Mouse (Mus musculus) layer of hippocampus, adult 18-20 months (tissue): Measurements from ENCODE around the gene Gsta1. TPM values are rescaled to one million over a fixed set of nuclear protein-coding genes. Genes with fewer than 3 reads are reported as not detected.
A peak's percentile ranks its signal among the peaks of the same experiment; 100 is the strongest.
"Not testable (repeated sequence)": the region's sequence is repeated elsewhere in the genome, so short reads cannot be mapped to it uniquely, and the experiment has no call there.

ENCODE experiments used
- DNase-seq, 2 experiments: peaks; one replicate each; pipeline ENCODE4 v3.0.0; 2022; ENCODE audit warnings: low spot score in 2 of 2
- total RNA-seq, 2 experiments: library from RNA; stranded (reverse); gene quantifications; 2 replicates each; pipeline ENCODE4 v1.2.3; 2021

Gene Gsta1
- total RNA-seq, 2 experiments from 2014 or later = not detected

DNA sequence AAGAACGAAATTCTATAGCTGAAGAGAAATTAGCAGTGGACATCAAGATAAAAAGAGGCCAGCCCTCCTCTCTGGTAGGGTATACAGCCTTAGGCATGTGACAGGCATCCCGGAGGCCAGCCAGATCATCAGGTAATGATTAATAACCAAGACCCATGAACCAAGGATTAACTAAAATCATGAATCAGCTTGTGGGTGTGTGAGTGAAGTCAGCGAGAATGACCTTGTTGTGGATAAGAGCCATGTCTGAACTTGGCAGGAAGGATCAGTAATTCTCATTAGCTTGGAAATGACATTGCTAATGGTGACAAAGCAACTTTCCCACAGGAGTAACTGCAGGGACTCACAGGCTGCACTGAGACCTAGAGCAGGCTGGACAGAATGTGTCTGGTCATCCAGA is 798 bp upstream of the Gsta1 start:
- not testable (repeated sequence) for DNase-seq

GRCm38 (mm10) chr9:78233121-78233695 is 2.8 kb downstream of the Gsta1 start:
- not testable (repeated sequence) for DNase-seq

GRCm38 (mm10) chr9:78255683-78256470 is 25.4 kb downstream of the Gsta1 start:
- DNase-seq = not testable (repeated sequence)

- DNase-seq = not testable (repeated sequence)
Measured at GRCm38 (mm10) chr9:78256914-78257313, 26.5 kb downstream of the Gsta1 start, which contains the start of gene Gm3776. Gene Gm3776 (plus strand): TSS chr9:78257129.

DNA sequence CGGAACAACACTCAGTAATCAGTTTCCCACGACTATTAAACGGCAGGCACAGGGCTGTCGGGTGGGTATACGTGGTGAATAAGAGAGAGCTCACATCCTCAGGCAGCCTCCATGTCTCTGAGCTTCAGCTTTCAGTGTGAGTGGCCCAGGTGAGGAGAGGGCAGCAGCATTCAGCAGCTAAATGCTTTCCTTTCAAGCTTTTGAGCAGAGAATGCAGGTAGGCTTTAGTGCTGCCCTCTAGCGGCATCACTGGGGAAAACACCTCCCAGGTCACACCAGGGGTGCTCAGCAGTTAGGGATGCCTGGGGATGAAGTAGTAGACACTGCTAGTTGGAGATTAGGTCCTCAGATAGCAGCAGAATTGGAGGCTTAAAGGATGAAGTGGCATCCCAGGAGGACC is 29.2 kb downstream of the Gsta1 start:
- DNase-seq = peak in 1 of 2 experiments; percentile 37

DNA sequence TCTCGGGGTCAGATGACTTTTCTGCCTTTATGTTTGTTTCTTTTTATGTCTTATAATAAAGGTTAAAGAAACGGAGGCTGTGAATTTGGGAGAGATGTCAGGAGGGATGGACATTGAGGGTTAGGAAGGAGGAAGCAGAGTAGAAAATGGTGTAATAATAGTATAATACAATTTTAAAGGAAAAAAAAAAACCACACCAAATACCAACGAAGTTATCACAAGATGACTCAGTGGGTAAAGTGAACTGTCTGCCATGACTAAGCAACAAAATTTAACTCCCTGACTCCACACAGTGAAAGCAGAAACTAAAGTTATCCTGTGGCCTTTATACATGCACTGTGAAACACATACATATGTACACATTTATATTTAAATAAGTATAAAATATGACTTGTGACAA is 40.5 kb downstream of the Gsta1 start:
- DNase-seq = not testable (repeated sequence)

GRCm38 (mm10) chr9:78282002-78282711 is 51.7 kb downstream of the Gsta1 start:
- not testable (repeated sequence) for DNase-seq

- DNase-seq = not testable (repeated sequence)
Measured at GRCm38 (mm10) chr9:78289063-78289462, 58.6 kb downstream of the Gsta1 start.

GRCm38 (mm10) chr9:78289723-78290122 is 59.3 kb downstream of the Gsta1 start, which contains the start of gene Gm10639:
Gene Gm10639 (plus strand): TSS chr9:78289923.
- not testable (repeated sequence) for DNase-seq

Other genes with a start within 250 kb of the Gsta1 start
- gene Gcm1, start 178.7 kb upstream of the Gsta1 start, total RNA-seq = not detected
- 10 to 100 TPM; 90.3 to 92.2 TPM for gene Fbxo9, start 121.6 kb upstream of the Gsta1 start, total RNA-seq
- gene Ick, start 121.5 kb upstream of the Gsta1 start, total RNA-seq = 10 to 100 TPM; 18.0 to 18.3 TPM
- gene Gsta4, start 47.9 kb upstream of the Gsta1 start, total RNA-seq = 10 to 100 TPM; 56.0 to 60.8 TPM
- gene Gm3776, start 26.5 kb downstream of the Gsta1 start, total RNA-seq = not detected
- gene Gm10639, start 59.3 kb downstream of the Gsta1 start, total RNA-seq = not detected
- not detected for gene Omt2a, start 84.1 kb downstream of the Gsta1 start, total RNA-seq
- not detected for gene Omt2b, start 96.9 kb downstream of the Gsta1 start, total RNA-seq
- gene Gsta2, start 125.1 kb downstream of the Gsta1 start, total RNA-seq = not detected
- gene Dppa5a, start 137.5 kb downstream of the Gsta1 start, total RNA-seq = not detected
- not detected for gene Ooep, start 148.1 kb downstream of the Gsta1 start, total RNA-seq
- not detected for gene Ddx43, start 165.1 kb downstream of the Gsta1 start, total RNA-seq
- gene Cgas, start 212.6 kb downstream of the Gsta1 start, total RNA-seq = under 1 TPM; 0.51 to 0.69 TPM
- gene Mto1, start 217.6 kb downstream of the Gsta1 start, total RNA-seq = 10 to 100 TPM; 22.4 to 23.2 TPM
- under 1 TPM; 0.82 to 0.86 TPM for gene Gm17324, start 218.1 kb downstream of the Gsta1 start, total RNA-seq